Mouse (Mus musculus) heart, embryonic 15.5 days (tissue): ENCODE measurements around the gene Acad10. TPM values are rescaled to one million over a fixed set of nuclear protein-coding genes. Genes with fewer than 3 reads are reported as not detected.

Source experiments
- ATAC-seq: fragments of 200-750 bp; cut with Nextera tagmentation; replicated peaks from 2 replicates; pipeline ENCODE4 v1.8.0; 2017; ENCODE audit warnings: low read depth, moderate TSS enrichment; ENCODE audit not compliant: insufficient number of reproducible peaks, insufficient read depth, low FRiP score
- H3K27ac ChIP-seq: fragments of 300-500 bp; sonication (generic); 2 replicates; pipeline ENCODE4 v1.5.1; 2015; ENCODE audit warnings: mild to moderate bottlenecking, inconsistent platforms
- H3K27me3 ChIP-seq: fragments of 300-500 bp; sonication (generic); 2 replicates; pipeline ENCODE4 v1.6.1; 2015; ENCODE audit warnings: inconsistent platforms
- H3K36me3 ChIP-seq: fragments of 300-500 bp; sonication (generic); 2 replicates; pipeline ENCODE4 v1.6.1; 2015; ENCODE audit warnings: mild to moderate bottlenecking, inconsistent platforms
- H3K4me1 ChIP-seq: fragments of 300-500 bp; sonication (generic); replicated peaks from 2 replicates; pipeline ENCODE4 v1.6.1; 2015; ENCODE audit warnings: inconsistent platforms
- H3K4me2 ChIP-seq: fragments of 300-500 bp; sonication (generic); 2 replicates; pipeline ENCODE4 v1.6.1; 2015; ENCODE audit warnings: inconsistent platforms, mild to moderate bottlenecking, moderate library complexity
- H3K4me3 ChIP-seq: fragments of 300-500 bp; sonication (generic); 2 replicates; pipeline ENCODE4 v1.5.1; 2015; ENCODE audit warnings: mild to moderate bottlenecking, inconsistent platforms
- H3K9ac ChIP-seq: fragments of 300-500 bp; sonication (generic); 2 replicates; pipeline ENCODE4 v1.6.1; 2015; ENCODE audit warnings: mild to moderate bottlenecking, inconsistent platforms
- H3K9me3 ChIP-seq: fragments of 300-500 bp; sonication (generic); replicated peaks from 2 replicates; pipeline ENCODE4 v1.6.1; 2016; ENCODE audit warnings: inconsistent platforms
- WGBS: fragments of 180-500 bp; shearing (Covaris S2); methylation state at CpG from one replicate; pipeline ENCODE4 v1.1.7; 2015; ENCODE audit warnings: mixed read lengths; 5-methylcytosine and 5-hydroxymethylcytosine counted together
- polyA plus RNA-seq: library from polyadenylated mRNA; unstranded; fragments of >200 nt; fragmentation: Nextera tagmentation; extraction: Ambion mirVana; gene quantifications from 2 replicates; pipeline ENCODE4 v1.2.1, GENCODE M21; 2015

Gene Acad10
- polyA plus RNA-seq, 1 experiment from 2014 or later, result 1.6 TPM

GRCm38 (mm10) chr5:121596226-121596625, 64.1 kb downstream of the Acad10 start:
- peak overlapping the region; percentile 12; the same call in 1 of the 2 replicates for H3K27ac ChIP-seq
- no peak overlapping the region for H3K4me2 ChIP-seq
- H3K4me1 ChIP-seq, result peaks cover 35% of the 10 kb centered on the region
- 49% methylated on average over 6 of the region's 6 CpGs for WGBS
- no peak for ATAC-seq
- H3K27me3 ChIP-seq, result no peaks in the 10 kb centered on the region
- no peaks in the 10 kb centered on the region for H3K36me3 ChIP-seq
- no peak overlapping the region for H3K4me3 ChIP-seq
- H3K9me3 ChIP-seq, result no peaks in the 10 kb centered on the region
- H3K9ac ChIP-seq, result no peak overlapping the region

GRCm38 (mm10) chr5:121595758-121596157, 64.6 kb downstream of the Acad10 start:
- Histone ChIP-seq H3K27ac (no peak overlapping the region), H3K4me1 (peaks cover 38% of the 10 kb centered on the region), H3K9ac (no peak overlapping the region), H3K36me3 (no peaks in the 10 kb centered on the region), H3K4me3 (no peak overlapping the region), H3K9me3 (no peaks in the 10 kb centered on the region), H3K4me2 (no peak overlapping the region), H3K27me3 (no peaks in the 10 kb centered on the region)
- ATAC-seq, result no peak
- WGBS, result 60% methylated on average over 6 of the region's 6 CpGs

- no peaks in the 10 kb centered on the region for H3K27me3 ChIP-seq
- H3K4me2 ChIP-seq, result no peak overlapping the region
- H3K9ac ChIP-seq, result no peak overlapping the region
- no peak overlapping the region for H3K27ac ChIP-seq
- peaks cover 38% of the 10 kb centered on the region for H3K4me1 ChIP-seq
- no peak for ATAC-seq
- H3K9me3 ChIP-seq, result no peaks in the 10 kb centered on the region
- no peak overlapping the region for H3K4me3 ChIP-seq
- H3K36me3 ChIP-seq, result no peaks in the 10 kb centered on the region
- WGBS, result 81% methylated on average over 6 of the region's 6 CpGs
Observed at GRCm38 (mm10) chr5:121594714-121595313, 65.5 kb downstream of the Acad10 start.

DNA sequence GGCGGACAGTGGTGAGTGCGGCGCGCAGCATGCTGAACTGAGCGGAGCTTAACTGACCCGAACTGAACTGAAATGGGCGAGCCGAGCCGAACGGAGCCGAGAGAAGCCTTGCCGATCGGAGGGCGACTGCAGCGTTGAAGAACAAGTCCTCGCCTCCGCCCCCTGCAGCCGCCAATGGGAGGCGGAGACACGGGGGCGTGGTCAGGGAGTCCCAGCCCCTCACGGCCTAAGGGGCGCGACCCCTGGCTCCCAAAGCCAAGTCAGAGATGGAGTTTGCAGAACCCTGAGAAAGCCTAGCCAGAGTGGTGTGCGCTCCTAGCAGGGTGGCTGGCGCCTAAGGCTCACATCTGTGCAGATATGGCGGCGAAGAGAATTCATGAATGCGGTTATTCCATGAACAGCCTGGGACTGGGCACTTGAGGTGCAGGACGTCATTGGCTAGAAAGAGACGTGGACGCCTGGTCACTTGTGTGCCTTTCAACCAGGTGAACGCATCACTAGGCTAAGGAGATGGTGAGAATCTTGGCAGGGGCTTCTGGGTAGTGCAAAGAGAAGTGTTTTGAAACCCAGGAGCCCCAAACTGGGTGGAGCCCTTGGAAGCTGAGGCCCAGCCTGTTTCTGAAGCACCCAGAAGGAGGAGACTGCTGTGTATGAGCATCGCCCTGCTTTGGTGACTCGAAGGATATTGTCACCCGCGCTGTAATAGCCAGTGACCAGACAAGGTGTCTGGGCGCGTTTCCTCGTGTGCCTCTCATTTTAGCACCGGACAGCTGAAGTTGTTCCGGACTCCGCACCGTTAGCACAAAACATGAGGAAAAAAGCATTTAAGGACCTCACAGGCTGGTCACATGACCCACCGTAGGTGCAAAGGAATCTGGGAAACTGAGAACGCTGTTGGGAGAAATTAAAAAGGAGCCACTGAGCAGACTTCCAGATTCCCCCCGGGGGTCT, 66.6 kb downstream of the Acad10 start, which contains the start of gene Aldh2:
Aldh2 (minus strand) TSS at position 374 of the 951 bp plus-strand sequence.
- no peaks in the 10 kb centered on the region for H3K36me3 ChIP-seq
- H3K4me3 ChIP-seq, result peak within 1 kb of the TSS; percentile 61
- no peaks in the 10 kb centered on the region for H3K9me3 ChIP-seq
- no peaks in the 10 kb centered on the region for H3K27me3 ChIP-seq
- peak within 1 kb of the TSS; percentile 64 for H3K9ac ChIP-seq
- peaks cover 38% of the 10 kb centered on the region for H3K4me1 ChIP-seq
- WGBS, result 4% methylated on average over 47 of the region's 47 CpGs
- H3K4me2 ChIP-seq, result peak within 1 kb of the TSS; percentile 89
- peak within 1 kb of the TSS; percentile 41 for H3K27ac ChIP-seq
- peak; percentile 85 for ATAC-seq

DNA sequence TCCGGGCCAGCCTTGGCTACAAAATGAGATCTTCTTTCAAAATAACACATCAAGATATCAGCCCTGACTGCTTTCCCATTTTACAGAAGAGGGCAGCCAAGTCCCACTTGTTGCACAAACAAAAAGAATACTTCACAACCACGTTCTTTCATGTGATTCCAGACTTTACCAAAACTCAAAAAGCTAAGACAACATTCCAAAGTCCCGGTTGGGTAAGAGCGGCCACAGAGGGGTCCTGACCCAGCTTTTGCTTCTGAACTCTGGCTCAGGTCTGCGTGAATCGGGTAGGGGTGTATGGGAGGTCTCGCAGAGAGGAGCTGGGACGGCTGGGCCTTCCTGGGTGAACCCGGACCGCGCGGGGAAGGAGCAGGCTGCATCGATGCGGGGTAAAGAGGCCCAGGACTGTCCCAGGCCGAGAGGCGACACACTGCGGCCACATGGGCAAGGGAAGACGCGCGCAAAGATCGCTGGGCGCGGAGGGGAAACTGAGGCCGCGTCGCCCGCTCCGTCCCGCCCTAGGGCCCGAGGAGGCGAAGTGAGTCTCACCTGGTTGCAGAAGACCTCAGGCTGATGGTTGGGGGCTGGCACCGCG, 67.4 kb downstream of the Acad10 start:
- peak overlapping the region; percentile 61 for H3K4me3 ChIP-seq
- peak; percentile 21; the same call in 1 of the 2 replicates for ATAC-seq
- H3K9ac ChIP-seq, result peak overlapping the region; percentile 64
- peak overlapping the region; percentile 89 for H3K4me2 ChIP-seq
- H3K9me3 ChIP-seq, result no peaks in the 10 kb centered on the region
- peak overlapping the region; percentile 41 for H3K27ac ChIP-seq
- H3K4me1 ChIP-seq, result peaks cover 38% of the 10 kb centered on the region
- H3K27me3 ChIP-seq, result no peaks in the 10 kb centered on the region
- 6% methylated on average over 33 of the region's 33 CpGs for WGBS
- H3K36me3 ChIP-seq, result no peaks in the 10 kb centered on the region

- WGBS, result 68% methylated on average over 11 of the region's 11 CpGs
- H3K4me1 ChIP-seq, result peaks cover 37% of the 10 kb centered on the region
- H3K9ac ChIP-seq, result peak overlapping the region; percentile 64; the same call in 1 of the 2 replicates
- H3K4me2 ChIP-seq, result peak overlapping the region; percentile 89
- H3K27ac ChIP-seq, result no peak overlapping the region
- peak overlapping the region; percentile 61 for H3K4me3 ChIP-seq
- no peaks in the 10 kb centered on the region for H3K36me3 ChIP-seq
- no peaks in the 10 kb centered on the region for H3K27me3 ChIP-seq
- H3K9me3 ChIP-seq, result no peaks in the 10 kb centered on the region
- no peak for ATAC-seq
Observed at GRCm38 (mm10) chr5:121592064-121592815, 68.1 kb downstream of the Acad10 start.

GRCm38 (mm10) chr5:121591417-121592063, 68.8 kb downstream of the Acad10 start:
- no peak for ATAC-seq
- Histone ChIP-seq H3K36me3 (no peaks in the 10 kb centered on the region), H3K9me3 (no peaks in the 10 kb centered on the region), H3K27ac (no peak overlapping the region; the same call in 1 of the 2 replicates), H3K4me1 (peaks cover 41% of the 10 kb centered on the region), H3K4me3 (no peak overlapping the region), H3K4me2 (peak overlapping the region; percentile 89; the same call in 1 of the 2 replicates), H3K9ac (no peak overlapping the region), H3K27me3 (no peaks in the 10 kb centered on the region)
- WGBS, result 49% methylated on average over 11 of the region's 11 CpGs

DNA sequence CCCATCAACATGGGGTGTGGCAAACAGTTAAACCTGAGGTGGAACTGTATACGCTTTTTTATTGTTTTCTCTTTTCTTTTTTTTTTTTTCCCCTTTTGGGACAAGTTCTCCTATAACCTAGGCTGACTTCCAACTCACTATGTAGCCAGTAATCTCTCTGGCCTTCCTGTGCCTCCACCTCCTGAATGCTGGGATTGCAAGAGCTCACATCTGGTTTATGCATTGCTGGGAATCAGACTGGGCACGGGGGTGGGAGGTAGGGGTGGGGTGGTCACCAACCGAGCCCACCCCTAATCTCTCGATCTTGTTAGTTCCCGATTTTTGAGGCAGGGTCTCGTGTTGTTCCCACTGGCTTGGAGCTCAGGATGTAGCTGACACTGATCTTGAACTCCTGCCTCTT, 70.4 kb downstream of the Acad10 start:
- 78% methylated on average over 6 of the region's 6 CpGs for WGBS
- H3K4me1 ChIP-seq, result peaks cover 36% of the 10 kb centered on the region

DNA sequence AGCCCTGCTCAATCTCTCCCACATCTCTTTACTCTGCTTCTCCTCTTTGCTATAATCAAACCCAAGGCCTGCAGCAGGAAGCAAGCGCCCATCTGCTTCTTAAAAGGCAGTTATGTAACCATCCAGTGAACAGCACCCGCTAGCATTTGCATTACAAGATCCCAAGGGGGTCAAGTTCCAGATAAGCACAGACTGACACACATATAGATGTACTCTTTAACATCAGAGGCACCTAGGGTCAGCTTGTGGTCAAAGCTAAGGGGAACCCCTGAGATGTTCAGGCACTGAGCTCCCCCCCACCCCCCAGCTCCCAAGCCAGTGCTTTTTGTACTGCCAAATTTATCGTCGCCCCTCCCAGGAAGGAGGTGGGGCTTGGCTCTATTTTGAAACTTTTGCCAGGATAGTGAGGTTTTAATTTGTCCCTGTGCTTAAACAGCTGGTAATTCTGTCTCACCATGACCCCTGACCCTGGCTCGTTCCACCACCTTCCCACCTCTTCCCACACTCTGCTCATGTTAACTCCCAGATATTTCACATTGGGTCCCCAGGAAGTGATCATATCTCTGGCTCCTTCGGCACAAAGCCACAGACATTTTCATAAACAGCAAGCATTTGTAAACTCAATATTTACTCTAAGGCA, 73.8 kb downstream of the Acad10 start:
- no peak overlapping the region for H3K27ac ChIP-seq
- H3K4me2 ChIP-seq, result no peak overlapping the region
- no peaks in the 10 kb centered on the region for H3K9me3 ChIP-seq
- no peak overlapping the region for H3K9ac ChIP-seq
- peaks cover 25% of the 10 kb centered on the region for H3K4me1 ChIP-seq
- H3K4me3 ChIP-seq, result no peak overlapping the region
- no peaks in the 10 kb centered on the region for H3K36me3 ChIP-seq
- ATAC-seq, result no peak
- H3K27me3 ChIP-seq, result no peaks in the 10 kb centered on the region
- WGBS, result 48% methylated on average over 6 of the region's 6 CpGs

More for the DNA sequence above, 70.4 kb downstream of the Acad10 start:
- no peak overlapping the region for H3K4me3 ChIP-seq
- H3K27ac ChIP-seq, result no peak overlapping the region
- H3K4me2 ChIP-seq, result no peak overlapping the region
- ATAC-seq, result no peak
- H3K9me3 ChIP-seq, result no peaks in the 10 kb centered on the region
- no peak overlapping the region for H3K9ac ChIP-seq
- no peaks in the 10 kb centered on the region for H3K27me3 ChIP-seq
- H3K36me3 ChIP-seq, result no peaks in the 10 kb centered on the region

- Histone ChIP-seq H3K4me1 (peaks cover 23% of the 10 kb centered on the region), H3K4me2 (no peak overlapping the region), H3K27ac (no peak overlapping the region), H3K9ac (no peak overlapping the region), H3K9me3 (no peaks in the 10 kb centered on the region), H3K27me3 (no peaks in the 10 kb centered on the region), H3K36me3 (0 out of 2 replicates have a peak, but pooled peaks cover 3% of the 10 kb centered on the region), H3K4me3 (no peak overlapping the region)
- WGBS, result 83% methylated on average over 5 of the region's 5 CpGs
- ATAC-seq, result no peak
Observed at GRCm38 (mm10) chr5:121585699-121586098, 74.6 kb downstream of the Acad10 start.
